Mouse (Mus musculus) adrenal gland, postnatal 10 days (tissue): Measurements from ENCODE around the gene Hap1. TPM values are rescaled to one million over a fixed set of nuclear protein-coding genes. Genes with fewer than 3 reads are reported as not detected.
"Not testable (repeated sequence)": the region's sequence is repeated elsewhere in the genome, so short reads cannot be mapped to it uniquely, and the experiment has no call there.

Experiments
- DNase-seq: peaks from one replicate; pipeline ENCODE4 v3.0.0; 2021; ENCODE audit warnings: mixed read lengths
- total RNA-seq, 2 experiments: library from RNA; stranded (reverse); gene quantifications; 2 replicates each; pipeline ENCODE4 v1.2.3; 2021

Gene Hap1
- total RNA-seq, 2 experiments from 2014 or later, result 42.8 to 54.2 TPM

GRCm38 (mm10) chr11:100357408-100357807 is 1.5 kb upstream of the Hap1 start:
- no peak for DNase-seq

GRCm38 (mm10) chr11:100356819-100357211 is 887 bp upstream of the Hap1 start:
- peak; percentile 26 for DNase-seq

GRCm38 (mm10) chr11:100355151-100355951 is 577 bp downstream of the Hap1 start:
- peak; percentile 58 for DNase-seq

- peak; percentile 47 for DNase-seq
These were observed 3.7 kb downstream of the Hap1 start for GRCm38 (mm10) chr11:100352076-100352857.

- no peak for DNase-seq
These were observed 11.7 kb downstream of the Hap1 start for GRCm38 (mm10) chr11:100344269-100344668.

- DNase-seq, result no peak
These were observed 20.2 kb downstream of the Hap1 start for GRCm38 (mm10) chr11:100335731-100336130.

- no peak for DNase-seq
These were observed 21.9 kb downstream of the Hap1 start, which contains the start of gene Gast for GRCm38 (mm10) chr11:100333944-100334457. TSS of gene Gast (plus strand) at chr11:100334407.

GRCm38 (mm10) chr11:100332766-100333515 is 23.0 kb downstream of the Hap1 start:
- DNase-seq, result no peak

- not testable (repeated sequence) for DNase-seq
These were observed 25.0 kb downstream of the Hap1 start for GRCm38 (mm10) chr11:100330816-100331375.

GRCm38 (mm10) chr11:100330235-100330634 is 25.7 kb downstream of the Hap1 start:
- DNase-seq, result no peak

GRCm38 (mm10) chr11:100327761-100328160 is 28.2 kb downstream of the Hap1 start:
- no peak for DNase-seq

- DNase-seq, result no peak
These were observed 28.6 kb downstream of the Hap1 start for GRCm38 (mm10) chr11:100327316-100327715.

- DNase-seq, result no peak
These were observed 30.8 kb downstream of the Hap1 start for GRCm38 (mm10) chr11:100325062-100325629.

- peak; percentile 76 for DNase-seq
These were observed 32.4 kb downstream of the Hap1 start for GRCm38 (mm10) chr11:100323578-100323977.

- no peak for DNase-seq
These were observed 33.2 kb downstream of the Hap1 start for GRCm38 (mm10) chr11:100322591-100323258.

GRCm38 (mm10) chr11:100321479-100322305 is 34.2 kb downstream of the Hap1 start:
- not testable (repeated sequence) for DNase-seq

- DNase-seq, result not testable (repeated sequence)
These were observed 35.1 kb downstream of the Hap1 start for GRCm38 (mm10) chr11:100320701-100321410.

- peak; percentile 98 for DNase-seq
These were observed 35.7 kb downstream of the Hap1 start for GRCm38 (mm10) chr11:100320172-100320630.
